15 mouse cellular contexts compared by ENCODE assay signal in the genomic region with DNA sequence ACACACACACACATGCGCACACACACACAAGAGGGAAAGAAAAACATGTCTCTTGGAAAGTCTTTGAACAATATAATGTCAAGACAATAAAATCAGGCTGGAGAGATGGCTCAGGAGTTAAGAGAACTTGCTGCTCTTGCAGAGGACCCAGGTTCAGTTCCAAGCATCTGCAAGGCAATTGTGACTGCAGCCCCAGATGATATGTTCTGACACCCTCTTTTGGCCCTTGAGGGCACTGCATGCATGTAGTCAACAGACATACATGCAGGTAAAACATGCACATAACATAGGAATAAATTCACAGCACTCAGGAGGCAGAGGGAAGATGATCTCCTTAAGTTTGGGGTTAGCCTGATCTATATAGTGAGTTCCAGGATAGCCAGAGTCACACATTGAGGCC. TPM values are rescaled to one million over a fixed set of nuclear protein-coding genes. Genes with fewer than 3 reads are reported as not detected.
DNase-seq lines count a peak whose midpoint lies in the region; ATAC-seq and TF ChIP-seq lines count a peak whose summit lies in the region.
"Had no signal": no experiment of that assay in that cellular context is flagged by ENCODE, and none has a peak within 500 bp of the region (broad histone marks: within the 10 kb centered on the region; RNA-seq: fewer than 3 reads in every experiment).

No protein-coding gene starts in this region.

- H3K36me3 ChIP-seq in C2C12 (ENCODE audit: control insufficient read depth, insufficient read depth) = peaks cover 14% of the 10 kb centered on the region
- peaks cover 29% of the 10 kb centered on the region for H3K36me3 ChIP-seq in G1E (replicated peaks)
- H3K36me3 ChIP-seq in hindbrain, embryonic 14.5 days (replicated peaks; ENCODE audit: control insufficient read depth, insufficient read depth) = peaks cover 5% of the 10 kb centered on the region; the same call in 1 of the 2 replicates

- H3K4me1 ChIP-seq in G1E (ENCODE audit: insufficient read depth, low read depth, low read length) = peaks cover 17% of the 10 kb centered on the region
- peaks cover 13% of the 10 kb centered on the region for H3K4me1 ChIP-seq in hindbrain, embryonic 14.5 days (replicated peaks; ENCODE audit: control insufficient read depth, insufficient read depth, low read length)

- H3K4me2 ChIP-seq in hindbrain, embryonic 14.5 days (replicated peaks) = no peak overlapping the region
- H3K4me2 ChIP-seq: heart, embryonic 11.5 days; hindbrain, embryonic 15.5 days; limb, embryonic 15.5 days had no signal

- H3K27me3 ChIP-seq in C2C12 (ENCODE audit: control insufficient read depth, insufficient read depth, insufficient read length) = no peaks in the 10 kb centered on the region
- H3K27me3 ChIP-seq in G1E (ENCODE audit: insufficient read depth, low read length) = no peaks in the 10 kb centered on the region
- no peaks in the 10 kb centered on the region for H3K27me3 ChIP-seq in hindbrain, embryonic 14.5 days (ENCODE audit: control insufficient read depth, insufficient read depth, low read length)
- H3K27me3 ChIP-seq: hindbrain, embryonic 15.5 days; limb, embryonic 15.5 days; megakaryocyte, embryonic 14.5 days had no signal

- no peak overlapping the region for H3K27ac ChIP-seq in layer of hippocampus, adult 2 months
- H3K27ac ChIP-seq in hindbrain, embryonic 14.5 days = no peak overlapping the region
- H3K27ac ChIP-seq: hindbrain, embryonic 15.5 days; kidney, postnatal 0 days; limb, embryonic 15.5 days had no signal

- H3K9ac ChIP-seq in hindbrain, embryonic 14.5 days = no peak overlapping the region
- H3K9ac ChIP-seq: hindbrain, embryonic 15.5 days; limb, embryonic 15.5 days had no signal

- no peak overlapping the region for H3K4me3 ChIP-seq in layer of hippocampus, adult 2 months
- H3K4me3 ChIP-seq in C2C12 (ENCODE audit: insufficient read depth, poor library complexity, severe bottlenecking) (no peak overlapping the region), G1E (ENCODE audit: low read depth, low read length) (no peak overlapping the region)
- no peak overlapping the region for H3K4me3 ChIP-seq in hindbrain, embryonic 14.5 days (replicated peaks; ENCODE audit: low read length)
- H3K4me3 ChIP-seq: hindbrain, embryonic 15.5 days; limb, embryonic 15.5 days; megakaryocyte, embryonic 14.5 days had no signal

- TF ChIP-seq CTCF in layer of hippocampus, adult 2 months (conservative IDR thresholded peaks at IDR 0.05) = peak; percentile 53
- TF ChIP-seq CTCF in C2C12 (IDR thresholded peaks at IDR 0.05; ENCODE audit: control insufficient read depth, insufficient read depth, insufficient read length) (peak; percentile 1), G1E (IDR thresholded peaks at IDR 0.05; ENCODE audit: low read depth, low read length) (peak; percentile 51; the same call in 1 of the 2 replicates)

- DNase-seq in layer of hippocampus, adult 2 months (ENCODE audit: low spot score in 2 of 2) = no peak
- no peak for DNase-seq in layer of hippocampus, postnatal 10 days (ENCODE audit: low spot score in 2 of 2)
- no peak for DNase-seq in G1E (ENCODE audit: low spot score)
- peak; percentile 36 for DNase-seq in retina, embryonic 14.5 days (ENCODE audit: low spot score)
- DNase-seq in embryo, embryonic 9.5 days (ENCODE audit: extremely low spot score) = no peak
- DNase-seq in hindbrain, embryonic 14.5 days (ENCODE audit: low spot score) = no peak
- DNase-seq: cerebellum, adult 8-10 months; layer of hippocampus, postnatal 36 days had no signal

- H3ac ChIP-seq in C2C12 (ENCODE audit: control insufficient read depth, insufficient read length, low read depth) = no peak overlapping the region

- 100% methylated on average over 1 of the region's 1 CpGs for WGBS in hindbrain, embryonic 14.5 days

- peaks cover 37% of the 10 kb centered on the region for H3K79me2 ChIP-seq in C2C12 (ENCODE audit: control insufficient read depth, insufficient read depth)

- peaks cover 23% of the 10 kb centered on the region for H3K79me3 ChIP-seq in C2C12 (ENCODE audit: low read depth)

- ATAC-seq in G1E (ENCODE audit: extremely low read depth, insufficient number of reproducible peaks, low FRiP score, poor library complexity, severe bottlenecking) = no peak
- ATAC-seq in monocyte, adult 5-6 weeks (replicated peaks; ENCODE audit: insufficient number of reproducible peaks, low FRiP score, low TSS enrichment, poor library complexity, severe bottlenecking) = no peak
- no peak for ATAC-seq in hindbrain, embryonic 14.5 days (ENCODE audit: low FRiP score)

- no peaks in the 10 kb centered on the region for H3K9me3 ChIP-seq in G1E (replicated peaks)
- H3K9me3 ChIP-seq in hindbrain, embryonic 14.5 days (ENCODE audit: control insufficient read depth, low read length) = no peaks in the 10 kb centered on the region; the same call in 1 of the 2 replicates
- H3K9me3 ChIP-seq: hindbrain, embryonic 15.5 days; limb, embryonic 15.5 days; megakaryocyte, embryonic 14.5 days had no signal

TF ChIP-seq in C2C12, 6 proteins besides CTCF, POLR2A, EP300 and RAD21:
- TF ChIP-seq MAX (IDR thresholded peaks at IDR 0.05) = no peak
- no peak for TF ChIP-seq MYOD1 (IDR thresholded peaks at IDR 0.05; ENCODE audit: control insufficient read depth, insufficient read length, low read depth)
- no peak for TF ChIP-seq CEBPB (IDR thresholded peaks at IDR 0.05; ENCODE audit: low read depth)
- no peak for TF ChIP-seq FOSL1 (IDR thresholded peaks at IDR 0.05; ENCODE audit: insufficient read depth, low read length, poor library complexity, severe bottlenecking)
- no peak for TF ChIP-seq MYOG (IDR thresholded peaks at IDR 0.05; ENCODE audit: control insufficient read depth, extremely low read depth, insufficient read length)

RNA-seq across cellular contexts. Expression of a gene that starts 2.6 kb away (rescaled TPM):
- 1 to 10 TPM; 6.0 to 8.2 TPM for total RNA-seq in layer of hippocampus, adult 2 months (2021)
- 1 to 10 TPM; 6.4 to 7.2 TPM for total RNA-seq in layer of hippocampus, postnatal 10 days (2021)
- polyA plus RNA-seq in C2C12 (2012; fragmentation: generic; extraction: Trizol) (6.1 TPM), G1E (2012) (0.25 and 0.29 TPM in 2 replicates)
- total RNA-seq in G1E (2014; fragmentation: Nextera tagmentation) (11.7 and 13.7 TPM in 2 replicates), G1E (2017) (8.6 and 10.6 TPM in 2 replicates)
- 3.1 to 8.8 TPM (median 7.0 TPM) in 3 replicates for total RNA-seq in monocyte, adult 5-6 weeks (2017)
- polyA plus RNA-seq in hindbrain, embryonic 14.5 days (2014; fragmentation: Nextera tagmentation; extraction: Ambion mirVana) = 5.8 and 6.1 TPM in 2 replicates

RNA-seq across cellular contexts. Expression of a gene that starts 2.8 kb away (rescaled TPM):
- total RNA-seq in layer of hippocampus, adult 2 months (2021) = 10 to 100 TPM; 43.8 to 44.2 TPM
- total RNA-seq in layer of hippocampus, postnatal 10 days (2021) = 10 to 100 TPM; 49.8 to 52.9 TPM
- polyA plus RNA-seq in C2C12 (2012; fragmentation: generic; extraction: Trizol) = 9.8 TPM
- 59.9 and 73.0 TPM in 2 replicates for total RNA-seq in G1E (2014; fragmentation: Nextera tagmentation)
- 31.7 and 38.1 TPM in 2 replicates for total RNA-seq in G1E (2017)
- 17.2 and 17.6 TPM in 2 replicates for polyA plus RNA-seq in G1E (2012)
- total RNA-seq in monocyte, adult 5-6 weeks (2017) = 43.7 to 68.2 TPM (median 66.3 TPM) in 3 replicates
- polyA plus RNA-seq in hindbrain, embryonic 14.5 days (2014; fragmentation: Nextera tagmentation; extraction: Ambion mirVana) = 45.1 and 51.9 TPM in 2 replicates

Comparison
In these comparisons a context has a peak if more than half of its experiments do, and no peak if none do; other contexts are left out.
1. CTCF ChIP-seq: peak in every context shown above with its lines; median percentile 53 in layer of hippocampus, adult 2 months; 51 in G1E; 1 in C2C12.